Mouse (Mus musculus) telencephalon, adult 2 months (tissue): Measurements from ENCODE around the gene Ttll9.

Source experiments
- DNase-seq: peaks from one replicate; pipeline ENCODE4 v3.0.0-alpha.2; 2011; ENCODE audit warnings: low read depth, low spot score

The Ttll9 gene

DNA sequence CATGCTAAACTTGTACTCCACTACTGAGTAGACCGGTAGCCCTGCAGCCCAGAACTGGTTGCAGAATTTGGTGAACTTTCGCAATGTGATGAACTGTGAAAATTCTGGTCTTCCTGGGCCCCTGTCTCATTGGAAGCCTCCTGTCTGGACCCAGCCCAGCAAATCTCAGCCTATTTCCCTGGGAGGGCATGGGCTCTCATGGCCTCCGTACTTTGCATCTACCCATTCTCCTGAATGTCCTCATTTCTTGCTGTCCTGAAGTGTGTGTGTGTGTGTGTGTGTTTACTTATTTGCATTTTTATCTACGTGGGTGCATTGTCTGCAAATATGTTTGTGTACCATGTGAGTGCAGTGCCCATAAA, 87.7 kb downstream of the Ttll9 start:
- DNase-seq, result no peak

GRCm38 (mm10) chr2:153051095-153051494, 88.8 kb downstream of the Ttll9 start:
- DNase-seq, result no peak

DNA sequence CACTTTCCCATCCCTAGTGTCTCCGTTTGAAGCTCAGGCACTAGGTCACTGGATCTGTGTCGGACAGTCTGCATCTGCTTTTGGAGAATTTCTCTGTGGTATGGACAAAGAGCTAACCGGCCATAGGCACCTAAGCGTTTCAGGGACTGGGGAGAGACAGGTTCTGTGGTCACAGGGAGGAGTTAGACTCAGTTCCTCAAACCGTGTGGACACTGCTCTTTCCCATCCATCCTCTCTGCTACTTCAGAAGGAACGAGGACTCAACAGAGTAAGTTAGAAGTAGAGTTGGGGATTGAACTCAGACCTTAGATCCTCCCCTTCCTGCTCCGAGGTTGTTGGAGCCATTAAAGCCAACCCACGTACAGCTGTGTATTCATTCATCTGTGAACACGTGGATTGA, 89.3 kb downstream of the Ttll9 start:
- no peak for DNase-seq

DNA sequence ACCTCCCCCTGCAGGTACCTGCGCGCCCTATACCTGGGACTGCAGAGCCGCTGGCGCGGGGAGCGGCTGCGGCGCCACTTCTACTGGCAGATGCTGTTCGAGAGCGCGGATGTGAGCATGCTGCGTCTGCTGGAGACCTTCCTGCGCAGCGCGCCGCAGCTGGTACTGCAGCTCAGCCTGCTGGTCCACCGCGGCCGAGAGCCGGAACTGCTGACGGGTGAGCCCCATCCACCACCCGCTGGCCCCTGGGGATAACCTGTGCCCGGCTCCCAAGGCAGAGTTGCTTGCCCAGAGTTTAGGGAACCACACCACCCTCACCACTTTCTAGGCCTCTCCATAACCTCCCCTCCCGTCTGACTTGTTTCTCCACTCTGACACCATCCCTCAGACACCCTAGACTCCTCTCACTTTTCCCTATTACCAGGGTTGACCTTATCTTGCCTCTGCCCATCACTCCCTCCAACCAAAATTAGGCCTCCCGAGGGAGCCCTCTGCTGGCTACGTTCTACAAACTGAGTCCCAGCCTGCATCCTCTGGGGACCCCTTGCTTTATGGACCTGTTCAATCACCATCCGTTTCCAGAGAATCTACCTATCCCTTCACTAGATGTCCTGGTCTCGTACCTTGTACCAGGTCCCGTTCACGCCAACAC, 90.5 kb downstream of the Ttll9 start:
- DNase-seq, result no peak

GRCm38 (mm10) chr2:153053896-153054295, 91.6 kb downstream of the Ttll9 start:
- DNase-seq, result no peak

- DNase-seq, result no peak
These were observed 93.1 kb downstream of the Ttll9 start for GRCm38 (mm10) chr2:153055270-153055920.
